Comparison of ENCODE assay signal across 9 mouse cellular contexts in the genomic region with DNA sequence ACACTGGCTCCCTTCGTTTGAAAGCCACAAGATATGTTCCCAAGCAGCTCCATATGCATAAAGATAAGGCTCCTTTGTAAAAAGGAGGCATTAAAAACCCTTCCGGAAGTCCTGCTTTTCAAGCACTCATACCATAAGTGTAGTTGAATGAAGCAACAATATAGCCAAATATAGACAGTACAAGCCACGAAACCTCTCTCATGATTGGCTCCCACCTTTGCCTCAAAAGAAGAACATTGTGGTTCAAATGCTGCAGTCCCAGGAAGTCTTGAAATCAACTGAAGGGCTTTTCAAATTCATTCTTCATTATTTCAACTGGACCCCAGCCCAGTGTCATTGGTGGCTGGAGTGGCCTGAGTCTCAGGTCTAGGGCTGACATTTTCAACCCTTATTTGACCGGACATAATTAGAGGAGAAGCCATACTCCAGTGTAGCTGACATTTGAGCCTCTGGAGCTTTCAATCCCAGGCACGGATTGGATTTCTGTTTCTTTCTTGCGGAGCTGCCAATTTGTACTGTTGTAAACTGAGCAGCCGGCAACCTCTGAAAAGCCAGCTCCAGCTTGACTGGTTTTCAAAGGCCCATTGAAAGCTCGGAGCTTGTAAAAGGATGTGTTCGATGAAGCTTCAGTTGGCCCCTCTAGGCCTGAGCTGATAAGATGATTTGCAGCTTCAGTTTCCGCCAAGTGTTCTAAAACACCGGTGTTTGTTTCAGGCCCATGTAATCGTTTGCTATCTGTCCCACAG.
DNase-seq lines count a peak whose midpoint lies in the region; ATAC-seq and TF ChIP-seq lines count a peak whose summit lies in the region.
"Had no signal": no experiment of that assay in that cellular context is flagged by ENCODE, and none has a peak within 500 bp of the region (broad histone marks: within the 10 kb centered on the region; RNA-seq: fewer than 3 reads in every experiment).

No protein-coding gene starts in this region.

- no peaks in the 10 kb centered on the region for H3K9me3 ChIP-seq in midbrain, embryonic 12.5 days
- H3K9me3 ChIP-seq in midbrain, postnatal 0 days (ENCODE audit: low read length), result no peaks in the 10 kb centered on the region

- H3K27ac ChIP-seq in midbrain, embryonic 12.5 days (replicated peaks), result peak overlapping the region; percentile 54; the same call in 1 of the 2 replicates
- H3K27ac ChIP-seq in midbrain, postnatal 0 days (ENCODE audit: low read depth, low read length), result no peak overlapping the region
- H3K27ac ChIP-seq: liver, embryonic 14.5 days had no signal

- no peak overlapping the region for H3K4me3 ChIP-seq in midbrain, embryonic 12.5 days
- no peak overlapping the region for H3K4me3 ChIP-seq in midbrain, postnatal 0 days (ENCODE audit: low read depth, low read length)

- DNase-seq in cerebellum, adult 9-10 months, result peak; percentile 4
- DNase-seq in cerebellum, postnatal 4 days (ENCODE audit: low spot score in 2 of 2), result no peak
- DNase-seq in midbrain, postnatal 0 days (ENCODE audit: low spot score), result no peak
- DNase-seq in retina, embryonic 14.5 days (ENCODE audit: low spot score), result peak; percentile 6
- DNase-seq in thymus, postnatal 36 days, result no peak
- no peak for DNase-seq in layer of hippocampus, adult 18-20 months (ENCODE audit: low spot score in 2 of 2)

- peaks cover 77% of the 10 kb centered on the region for H3K27me3 ChIP-seq in midbrain, embryonic 12.5 days
- H3K27me3 ChIP-seq in midbrain, postnatal 0 days (ENCODE audit: insufficient read depth, low read length), result peaks cover 17% of the 10 kb centered on the region; the same call in 1 of the 2 replicates

- ATAC-seq in midbrain, embryonic 12.5 days (ENCODE audit: low FRiP score, low read depth), result no peak
- no peak for ATAC-seq in midbrain, postnatal 0 days (ENCODE audit: low FRiP score)
- peak; percentile 29 for ATAC-seq in inflammation-experienced regulatory T-cells, adult 6 months

- H3K4me2 ChIP-seq in midbrain, embryonic 12.5 days (replicated peaks), result no peak overlapping the region
- H3K4me2 ChIP-seq in midbrain, postnatal 0 days (ENCODE audit: low read depth, low read length, poor library complexity, severe bottlenecking), result no peak overlapping the region

- no peak for TF ChIP-seq CTCF in midbrain, postnatal 0 days (IDR thresholded peaks at IDR 0.05)

- WGBS in midbrain, embryonic 12.5 days, result 42% methylated on average over 12 of the region's 12 CpGs
- 44% methylated on average over 12 of the region's 12 CpGs for WGBS in midbrain, postnatal 0 days

- H3K36me3 ChIP-seq in midbrain, embryonic 12.5 days, result no peaks in the 10 kb centered on the region
- H3K36me3 ChIP-seq in midbrain, postnatal 0 days (ENCODE audit: insufficient read depth, low read length), result no peaks in the 10 kb centered on the region

- H3K9ac ChIP-seq in midbrain, embryonic 12.5 days (replicated peaks), result no peak overlapping the region
- H3K9ac ChIP-seq in midbrain, postnatal 0 days (replicated peaks; ENCODE audit: low read length, poor library complexity, severe bottlenecking), result no peak overlapping the region
- H3K9ac ChIP-seq: liver, embryonic 14.5 days had no signal

- H3K4me1 ChIP-seq in midbrain, embryonic 12.5 days, result peaks cover 11% of the 10 kb centered on the region; the same call in 1 of the 2 replicates
- H3K4me1 ChIP-seq in midbrain, postnatal 0 days (ENCODE audit: insufficient read depth, low read length), result no peaks in the 10 kb centered on the region

Comparison
In these comparisons a context has a peak if more than half of its experiments do, and no peak if none do; other contexts are left out.
1. DNase-seq: peak in cerebellum, adult 9-10 months (single experiment) and retina, embryonic 14.5 days (single experiment); none in cerebellum, postnatal 4 days (0 of 2), midbrain, postnatal 0 days (single experiment), thymus, postnatal 36 days (0 of 2) and layer of hippocampus, adult 18-20 months (0 of 2).